Mouse (Mus musculus): ENCODE measurements around the gene Cbx3. TPM values are rescaled to one million over a fixed set of nuclear protein-coding genes. Genes with fewer than 3 reads are reported as not detected.
"Not testable (repeated sequence)": the region's sequence is repeated elsewhere in the genome, so short reads cannot be mapped to it uniquely, and the experiment has no call there.

Cbx3 gene
- total RNA-seq, 4 experiments from 2014 or later: 54.1 to 62.0 (median 59.1) TPM

- peak; percentile 99 for DNase-seq (ENCODE audit: low spot score)
These were observed 347 bp upstream of the Cbx3 start, which contains the start of gene Hnrnpa2b1 for GRCm38 (mm10) chr6:51469715-51470310. Hnrnpa2b1 (minus strand) TSS chr6:51469894.

- no peak for DNase-seq (ENCODE audit: low spot score)
These were observed 982 bp downstream of the Cbx3 start for GRCm38 (mm10) chr6:51471179-51471505.

GRCm38 (mm10) chr6:51471782-51472181, 1.6 kb downstream of the Cbx3 start:
- DNase-seq (ENCODE audit: low spot score): no peak

GRCm38 (mm10) chr6:51472213-51472612, 2.1 kb downstream of the Cbx3 start:
- DNase-seq (ENCODE audit: low spot score): no peak

- no peak for DNase-seq (ENCODE audit: low spot score)
These were observed 9.1 kb downstream of the Cbx3 start for GRCm38 (mm10) chr6:51479136-51479731.

GRCm38 (mm10) chr6:51481548-51481947, 11.4 kb downstream of the Cbx3 start:
- no peak for DNase-seq (ENCODE audit: low spot score)

- no peak for DNase-seq (ENCODE audit: low spot score)
These were observed 13.7 kb downstream of the Cbx3 start for GRCm38 (mm10) chr6:51483861-51484260.

GRCm38 (mm10) chr6:51484556-51484955, 14.4 kb downstream of the Cbx3 start:
- DNase-seq (ENCODE audit: low spot score): not testable (repeated sequence)

GRCm38 (mm10) chr6:51485646-51486045, 15.5 kb downstream of the Cbx3 start:
- no peak for DNase-seq (ENCODE audit: low spot score)

GRCm38 (mm10) chr6:51486076-51486710, 16.0 kb downstream of the Cbx3 start:
- no peak for DNase-seq (ENCODE audit: low spot score)

GRCm38 (mm10) chr6:51486731-51487130, 16.6 kb downstream of the Cbx3 start:
- no peak for DNase-seq (ENCODE audit: low spot score)

- DNase-seq (ENCODE audit: low spot score): peak; percentile 53
These were observed 19.6 kb downstream of the Cbx3 start for GRCm38 (mm10) chr6:51489787-51490186.

- DNase-seq (ENCODE audit: low spot score): no peak
These were observed 27.4 kb downstream of the Cbx3 start for GRCm38 (mm10) chr6:51497321-51498111.

- no peak for DNase-seq (ENCODE audit: low spot score)
These were observed 35.5 kb downstream of the Cbx3 start for GRCm38 (mm10) chr6:51505671-51506070.

GRCm38 (mm10) chr6:51507556-51507955, 37.4 kb downstream of the Cbx3 start:
- DNase-seq (ENCODE audit: low spot score): no peak

- peak; percentile 64 for DNase-seq (ENCODE audit: low spot score)
These were observed 38.8 kb downstream of the Cbx3 start for GRCm38 (mm10) chr6:51508750-51509648.

- peak; percentile 67 for DNase-seq (ENCODE audit: low spot score)
These were observed 39.9 kb downstream of the Cbx3 start for GRCm38 (mm10) chr6:51510094-51510493.

GRCm38 (mm10) chr6:51510946-51511345, 40.8 kb downstream of the Cbx3 start:
- no peak for DNase-seq (ENCODE audit: low spot score)

GRCm38 (mm10) chr6:51513745-51514144, 43.6 kb downstream of the Cbx3 start:
- DNase-seq (ENCODE audit: low spot score): no peak

- DNase-seq (ENCODE audit: low spot score): no peak
These were observed 44.7 kb downstream of the Cbx3 start for GRCm38 (mm10) chr6:51514860-51515259.

GRCm38 (mm10) chr6:51523310-51523709, 53.1 kb downstream of the Cbx3 start:
- no peak for DNase-seq (ENCODE audit: low spot score)

Data from heart, adult 8-10 months (tissue).